Mouse (Mus musculus) midbrain, embryonic 16.5 days (tissue): ENCODE results near the gene Tmem168. TPM values are rescaled to one million over a fixed set of nuclear protein-coding genes. Genes with fewer than 3 reads are reported as not detected.

ENCODE experiments used
- ATAC-seq: fragments of 200-750 bp; cut with Nextera tagmentation; 2 replicates; pipeline ENCODE4 v1.8.0; 2017; ENCODE audit warnings: moderate TSS enrichment
- H3K27ac ChIP-seq: fragments of 300-500 bp; sonication (generic); 2 replicates; pipeline ENCODE4 v1.5.1; 2014; ENCODE audit warnings: mild to moderate bottlenecking, low read length, mixed read lengths
- H3K27me3 ChIP-seq: fragments of 300-500 bp; sonication (generic); 2 replicates; pipeline ENCODE4 v1.6.1; 2014; ENCODE audit warnings: low read depth, low read length, mixed read lengths; ENCODE audit not compliant: control insufficient read depth, insufficient read depth
- H3K36me3 ChIP-seq: fragments of 300-500 bp; sonication (generic); 2 replicates; pipeline ENCODE4 v1.6.1; 2014; ENCODE audit warnings: mild to moderate bottlenecking, low read length, moderate library complexity, mixed read lengths; ENCODE audit not compliant: control insufficient read depth, insufficient read depth
- H3K4me1 ChIP-seq: fragments of 300-500 bp; sonication (generic); 2 replicates; pipeline ENCODE4 v1.6.1; 2014; ENCODE audit warnings: mild to moderate bottlenecking, low read length, mixed read lengths; ENCODE audit not compliant: control insufficient read depth, insufficient read depth
- H3K4me2 ChIP-seq: fragments of 300-500 bp; sonication (generic); 2 replicates; pipeline ENCODE4 v1.6.1; 2014; ENCODE audit warnings: mild to moderate bottlenecking, low read length, mixed read lengths
- H3K4me3 ChIP-seq: fragments of 300-500 bp; sonication (generic); 2 replicates; pipeline ENCODE4 v1.5.1; 2014; ENCODE audit warnings: low read depth, mild to moderate bottlenecking, low read length, moderate library complexity, mixed read lengths
- H3K9ac ChIP-seq: fragments of 300-500 bp; sonication (generic); 2 replicates; pipeline ENCODE4 v1.6.1; 2014; ENCODE audit warnings: low read depth, low read length, mixed read lengths
- H3K9me3 ChIP-seq: fragments of 300-500 bp; sonication (generic); replicated peaks from 2 replicates; pipeline ENCODE4 v1.6.1; 2014; ENCODE audit warnings: mild to moderate bottlenecking, low read length, mixed read lengths; ENCODE audit not compliant: control insufficient read depth, poor library complexity, severe bottlenecking
- WGBS: fragments of 180-500 bp; shearing (Covaris S2); extraction: QIAGEN DNeasy Blood & Tissue Kit; methylation state at CpG from one replicate; pipeline ENCODE4 v1.1.7; 2014; 5-methylcytosine and 5-hydroxymethylcytosine counted together
- polyA plus RNA-seq: library from polyadenylated mRNA; unstranded; fragments of >200 nt; fragmentation: Nextera tagmentation; extraction: Ambion mirVana; gene quantifications from 2 replicates; pipeline ENCODE4 v1.2.1, GENCODE M21; 2015

Tmem168 gene
- 18.0 and 19.4 TPM in 2 replicates for polyA plus RNA-seq

- Histone ChIP-seq H3K27me3 (no peaks in the 10 kb centered on the region), H3K4me3 (peak within 1 kb of the TSS; percentile 96), H3K36me3 (no peaks in the 10 kb centered on the region), H3K4me2 (peak within 1 kb of the TSS; percentile 78), H3K4me1 (peaks cover 19% of the 10 kb centered on the region), H3K9ac (peak within 1 kb of the TSS; percentile 92), H3K9me3 (no peaks in the 10 kb centered on the region), H3K27ac (peak within 1 kb of the TSS; percentile 96)
- ATAC-seq = peak; percentile 98
- WGBS = 1% methylated on average over 63 of the region's 71 CpGs
Observed at GRCm38 (mm10) chr6:13607621-13608493, at the start of gene Tmem168. Gene Tmem168, minus strand, starts transcription at chr6:13608100.

- Histone ChIP-seq H3K9ac (no peak overlapping the region), H3K4me3 (no peak overlapping the region), H3K4me1 (no peaks in the 10 kb centered on the region), H3K27me3 (no peaks in the 10 kb centered on the region), H3K27ac (no peak overlapping the region), H3K9me3 (no peaks in the 10 kb centered on the region), H3K4me2 (no peak overlapping the region), H3K36me3 (0 out of 2 replicates have a peak, but pooled peaks cover 6% of the 10 kb centered on the region)
- ATAC-seq = no peak
Observed at GRCm38 (mm10) chr6:13654081-13654480, 46.2 kb upstream of the Tmem168 start.

GRCm38 (mm10) chr6:13652284-13652683 lies 44.4 kb upstream of the Tmem168 start:
- H3K4me2 ChIP-seq = no peak overlapping the region

GRCm38 (mm10) chr6:13650854-13651253 lies 43.0 kb upstream of the Tmem168 start:
- H3K27ac ChIP-seq = no peak overlapping the region
- no peak overlapping the region for H3K9ac ChIP-seq
- no peak overlapping the region for H3K4me2 ChIP-seq
- H3K4me1 ChIP-seq = no peaks in the 10 kb centered on the region
- H3K9me3 ChIP-seq = peaks cover 4% of the 10 kb centered on the region
- H3K36me3 ChIP-seq = peaks cover 8% of the 10 kb centered on the region; the same call in 1 of the 2 replicates
- no peak overlapping the region for H3K4me3 ChIP-seq
- no peak for ATAC-seq
- WGBS = 96% methylated on average over 3 of the region's 3 CpGs
- no peaks in the 10 kb centered on the region for H3K27me3 ChIP-seq

More at GRCm38 (mm10) chr6:13652284-13652683, 44.4 kb upstream of the Tmem168 start:
- H3K9me3 ChIP-seq = peaks cover 4% of the 10 kb centered on the region
- H3K4me1 ChIP-seq = no peaks in the 10 kb centered on the region
- ATAC-seq = no peak
- no peak overlapping the region for H3K27ac ChIP-seq
- no peak overlapping the region for H3K9ac ChIP-seq
- H3K27me3 ChIP-seq = no peaks in the 10 kb centered on the region
- no peak overlapping the region for H3K4me3 ChIP-seq
- H3K36me3 ChIP-seq = peaks cover 8% of the 10 kb centered on the region; the same call in 1 of the 2 replicates
- 96% methylated on average over 3 of the region's 3 CpGs for WGBS

GRCm38 (mm10) chr6:13648305-13648704 lies 40.4 kb upstream of the Tmem168 start:
- Histone ChIP-seq H3K4me2 (no peak overlapping the region), H3K4me3 (no peak overlapping the region), H3K27ac (no peak overlapping the region), H3K36me3 (peaks cover 8% of the 10 kb centered on the region; the same call in 1 of the 2 replicates), H3K9me3 (peaks cover 7% of the 10 kb centered on the region), H3K4me1 (no peaks in the 10 kb centered on the region), H3K27me3 (no peaks in the 10 kb centered on the region), H3K9ac (no peak overlapping the region)
- ATAC-seq = no peak

- Histone ChIP-seq H3K36me3 (peaks cover 6% of the 10 kb centered on the region; the same call in 1 of the 2 replicates), H3K9ac (no peak overlapping the region), H3K4me3 (no peak overlapping the region), H3K9me3 (no peaks in the 10 kb centered on the region), H3K27ac (no peak overlapping the region), H3K4me1 (no peaks in the 10 kb centered on the region), H3K27me3 (no peaks in the 10 kb centered on the region), H3K4me2 (no peak overlapping the region)
- ATAC-seq = no peak
- whole genome bisulfite sequencing = 85% methylated on average over 3 of the region's 3 CpGs
Observed at GRCm38 (mm10) chr6:13636582-13636989, 28.7 kb upstream of the Tmem168 start.

- 92% methylated on average over 1 of the region's 1 CpGs for WGBS
- ATAC-seq = no peak
- Histone ChIP-seq H3K27me3 (no peaks in the 10 kb centered on the region), H3K36me3 (0 out of 2 replicates have a peak, but pooled peaks cover 2% of the 10 kb centered on the region), H3K4me2 (no peak overlapping the region), H3K4me1 (no peaks in the 10 kb centered on the region), H3K9ac (no peak overlapping the region), H3K4me3 (no peak overlapping the region), H3K9me3 (no peaks in the 10 kb centered on the region), H3K27ac (no peak overlapping the region)
Observed at GRCm38 (mm10) chr6:13632571-13632970, 24.7 kb upstream of the Tmem168 start.

GRCm38 (mm10) chr6:13630607-13631006 lies 22.7 kb upstream of the Tmem168 start:
- Histone ChIP-seq H3K36me3 (0 out of 2 replicates have a peak, but pooled peaks cover 2% of the 10 kb centered on the region), H3K27me3 (no peaks in the 10 kb centered on the region), H3K9ac (no peak overlapping the region), H3K4me2 (no peak overlapping the region), H3K4me1 (no peaks in the 10 kb centered on the region), H3K9me3 (no peaks in the 10 kb centered on the region), H3K4me3 (no peak overlapping the region), H3K27ac (no peak overlapping the region)
- no peak for ATAC-seq
- 86% methylated on average over 2 of the region's 2 CpGs for WGBS

- Histone ChIP-seq H3K4me2 (no peak overlapping the region), H3K4me1 (no peaks in the 10 kb centered on the region), H3K9me3 (no peaks in the 10 kb centered on the region), H3K27me3 (no peaks in the 10 kb centered on the region), H3K36me3 (0 out of 2 replicates have a peak, but pooled peaks cover 2% of the 10 kb centered on the region), H3K9ac (no peak overlapping the region), H3K27ac (no peak overlapping the region), H3K4me3 (no peak overlapping the region)
- no peak for ATAC-seq
- 85% methylated on average over 2 of the region's 2 CpGs for WGBS
Observed at GRCm38 (mm10) chr6:13619618-13620017, 11.7 kb upstream of the Tmem168 start.
